Mouse (Mus musculus) cerebellum, adult 9-10 months (tissue): ENCODE measurements around the gene Gm49387.

Source experiments
- DNase-seq: peaks from one replicate; pipeline ENCODE4 v3.0.0; 2022

Gm49387 gene

DNA sequence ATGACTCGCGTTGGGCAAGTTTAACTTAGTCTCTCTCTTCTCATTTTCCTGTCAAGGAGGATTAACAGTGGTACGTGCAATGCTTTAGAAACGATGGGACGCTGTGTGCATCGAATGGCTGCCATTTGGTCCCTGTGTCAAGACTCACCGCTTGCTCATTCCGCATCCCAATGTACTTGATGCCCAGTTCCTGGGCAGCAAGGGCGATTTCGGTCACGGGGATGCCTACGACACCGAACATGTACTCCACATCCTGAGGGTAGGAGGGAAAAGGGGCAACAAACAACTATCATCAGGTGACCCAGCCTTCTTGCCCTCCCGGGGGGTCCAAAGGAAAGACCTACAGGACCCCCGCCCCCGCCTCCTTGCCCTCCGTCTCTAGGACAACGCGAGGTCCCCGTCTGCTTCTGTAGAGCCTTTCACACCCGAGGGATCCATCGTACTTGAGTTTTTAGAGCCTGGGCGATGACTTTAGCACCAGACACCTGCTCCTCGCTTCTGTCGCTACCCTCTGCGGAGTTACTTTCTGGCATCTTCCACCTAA, at the start of gene Gm49387:
Gene Gm49387 (minus strand): TSS at position 533 of the 544 bp plus-strand sequence.
- no peak for DNase-seq

GRCm38 (mm10) chr14:31686231-31686630, 45.6 kb upstream of the Gm49387 start:
- DNase-seq, result no peak

DNA sequence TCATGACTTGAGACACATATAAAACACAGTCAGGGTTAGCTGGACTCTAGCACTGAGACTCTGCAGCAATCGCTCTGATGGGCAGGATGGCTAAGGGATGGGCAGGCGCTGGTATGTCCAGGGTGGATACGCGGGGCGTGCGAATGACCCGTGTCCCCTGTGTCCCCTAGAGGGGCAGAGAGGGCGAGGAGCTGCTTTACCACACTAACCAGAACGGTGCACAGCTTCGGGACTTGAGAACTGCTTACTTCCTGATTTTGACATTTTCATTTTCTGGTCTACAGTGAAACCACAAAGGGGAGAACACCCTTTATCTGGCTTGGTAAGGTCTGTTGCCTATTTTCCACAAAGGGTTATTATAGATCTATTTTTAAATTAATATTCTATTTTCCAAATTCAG, 45.0 kb upstream of the Gm49387 start:
- DNase-seq, result no peak

DNA sequence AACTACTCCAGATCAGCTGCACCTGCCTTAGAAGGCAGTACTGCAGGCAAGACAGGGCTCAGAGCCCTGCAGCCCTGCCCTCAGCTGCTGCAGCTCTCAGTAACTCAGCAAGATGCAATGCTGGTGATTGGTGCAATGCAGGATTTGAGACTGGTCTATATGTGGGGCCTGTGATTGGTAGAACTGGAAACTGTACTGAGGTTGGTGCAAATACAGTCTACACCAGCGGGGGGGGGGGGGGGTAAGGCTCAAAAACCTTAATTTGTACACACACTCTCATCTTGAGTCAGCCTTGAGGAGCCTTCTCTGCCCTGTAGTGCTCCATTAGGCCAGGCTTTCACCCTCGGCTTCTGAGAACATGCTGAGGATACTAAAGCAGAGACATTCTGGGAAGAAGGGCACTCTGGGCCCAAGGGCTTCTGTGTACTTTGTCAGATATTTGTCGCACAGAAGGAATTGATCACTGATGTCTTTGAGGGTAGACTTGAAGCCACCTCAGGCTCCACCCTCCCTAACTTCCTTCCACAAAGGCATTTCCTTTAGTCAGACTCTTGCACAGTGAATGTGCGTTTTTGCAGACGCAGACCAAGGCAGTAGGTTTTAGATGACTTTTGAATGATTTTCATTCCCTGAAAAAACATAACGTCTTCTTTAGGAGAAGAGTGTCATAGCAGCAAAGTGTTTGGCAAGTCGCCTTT, 43.8 kb upstream of the Gm49387 start:
- no peak for DNase-seq

DNA sequence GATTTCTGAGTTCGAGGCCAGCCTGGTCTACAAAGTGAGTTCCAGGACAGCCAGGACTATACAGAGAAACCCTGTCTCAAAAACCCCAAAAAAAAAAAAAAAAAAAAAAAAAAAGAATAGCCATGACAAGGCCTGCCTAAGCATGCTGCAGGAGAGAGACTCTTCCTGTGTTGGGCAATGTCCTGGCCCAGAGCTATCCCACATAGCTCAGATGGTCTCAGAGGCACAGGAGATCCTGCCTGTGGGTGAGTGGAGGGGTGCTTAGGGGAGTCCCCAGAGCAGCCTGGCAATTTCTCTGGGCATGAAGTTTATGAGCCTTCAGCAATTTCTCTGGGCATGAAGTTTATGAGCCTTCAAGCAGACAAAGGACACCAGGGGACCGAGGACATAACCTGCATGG, 42.9 kb upstream of the Gm49387 start:
- no peak for DNase-seq

GRCm38 (mm10) chr14:31681931-31682555, 41.4 kb upstream of the Gm49387 start:
- DNase-seq, result no peak

- no peak for DNase-seq
These were observed 40.6 kb upstream of the Gm49387 start for GRCm38 (mm10) chr14:31681291-31681690.

GRCm38 (mm10) chr14:31680656-31681055, 40.0 kb upstream of the Gm49387 start:
- DNase-seq, result no peak

DNA sequence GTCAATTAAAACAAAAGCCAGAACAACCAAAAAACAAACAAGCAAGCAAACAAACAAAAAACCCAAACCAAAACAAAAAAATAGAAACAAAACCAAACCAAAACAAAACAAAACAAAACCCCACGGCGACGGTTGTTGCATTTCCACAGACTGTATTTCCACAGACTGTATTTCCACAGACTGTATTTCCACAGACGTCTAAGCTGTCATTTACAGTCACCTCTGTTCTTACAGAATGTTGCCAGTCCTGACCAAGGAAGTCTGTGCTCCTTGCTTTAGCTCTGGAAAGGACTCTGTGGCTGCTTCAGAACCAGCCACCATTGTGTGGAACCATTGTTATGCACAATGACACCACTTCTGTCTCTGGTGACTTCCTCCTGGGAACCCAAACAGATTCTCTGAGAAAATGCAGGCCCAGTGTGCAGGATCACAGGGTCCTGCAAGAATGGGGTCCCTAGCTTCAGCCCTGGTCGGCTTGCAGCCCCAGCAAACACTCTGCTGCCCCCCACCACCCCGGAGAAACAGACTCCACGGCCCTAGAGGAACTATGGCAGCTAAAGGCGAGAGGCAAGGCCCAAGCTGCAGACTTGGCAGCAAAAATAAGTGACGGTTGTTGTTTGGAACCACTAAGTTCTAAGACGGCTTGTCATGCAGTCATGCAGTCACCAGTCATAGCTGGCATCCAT, 31.1 kb upstream of the Gm49387 start:
- DNase-seq, result no peak

- no peak for DNase-seq
These were observed 29.2 kb upstream of the Gm49387 start for GRCm38 (mm10) chr14:31669642-31670490.

DNA sequence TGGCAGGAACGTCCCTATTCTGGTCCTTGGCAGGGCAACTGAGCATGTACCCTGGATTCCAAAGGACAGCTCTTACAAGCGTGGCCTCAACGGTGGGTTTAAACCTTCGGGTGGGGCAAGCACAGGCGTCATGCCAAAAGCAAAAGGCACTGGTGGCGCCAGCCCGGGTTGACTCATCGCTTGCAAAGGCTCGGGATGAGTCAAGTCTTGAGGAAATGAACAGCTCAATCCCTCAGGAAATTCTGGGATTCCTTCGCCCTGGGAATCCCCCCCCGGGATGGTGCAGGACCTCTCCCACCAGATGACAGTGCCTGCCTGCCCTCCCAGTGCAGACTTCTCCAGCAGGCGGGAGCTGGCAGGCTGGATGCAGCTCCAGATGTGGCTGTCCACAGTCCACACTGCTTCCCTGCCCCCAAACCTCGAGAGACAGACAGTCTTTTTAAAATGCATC, 28.5 kb upstream of the Gm49387 start:
- DNase-seq, result peak; percentile 52

DNA sequence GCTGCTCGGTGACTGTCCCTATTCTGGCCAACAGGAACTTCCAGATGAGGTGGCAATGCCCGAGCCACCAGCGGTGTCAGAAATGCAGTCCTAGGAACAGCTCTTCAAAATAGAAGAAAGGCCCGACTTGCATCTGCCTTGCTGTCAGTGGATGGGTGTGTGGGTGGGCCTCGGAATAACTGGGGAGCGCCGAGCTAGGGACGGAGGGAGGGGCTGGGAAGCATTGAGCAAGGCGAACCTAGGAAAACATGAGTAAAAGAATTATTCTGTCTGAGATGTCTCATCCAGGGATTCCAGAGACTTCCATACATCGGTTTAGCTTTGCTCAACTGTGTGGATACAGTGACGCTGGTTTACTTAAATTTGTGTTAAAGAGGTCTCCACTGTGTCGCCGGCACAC, 27.6 kb upstream of the Gm49387 start:
- DNase-seq, result no peak

DNA sequence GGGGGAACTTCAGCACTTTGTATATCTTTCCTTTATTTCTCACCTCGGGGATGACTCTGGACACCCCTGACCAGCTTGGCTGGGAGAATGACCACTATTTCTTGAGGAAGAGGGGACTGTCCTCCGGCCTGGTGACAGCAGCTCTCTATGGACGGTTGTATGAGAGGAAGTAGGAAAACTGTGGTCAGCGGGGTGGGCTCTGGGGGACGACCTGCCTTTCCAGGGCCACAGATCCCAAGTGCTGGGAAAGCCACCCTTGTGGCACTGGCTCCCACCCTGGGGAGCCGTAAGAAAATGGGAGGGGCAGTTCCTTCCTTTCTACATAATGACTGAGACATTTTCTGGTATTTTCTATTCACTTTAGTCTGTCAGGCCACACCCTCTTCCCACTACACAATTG, 27.1 kb upstream of the Gm49387 start:
- DNase-seq, result no peak

DNA sequence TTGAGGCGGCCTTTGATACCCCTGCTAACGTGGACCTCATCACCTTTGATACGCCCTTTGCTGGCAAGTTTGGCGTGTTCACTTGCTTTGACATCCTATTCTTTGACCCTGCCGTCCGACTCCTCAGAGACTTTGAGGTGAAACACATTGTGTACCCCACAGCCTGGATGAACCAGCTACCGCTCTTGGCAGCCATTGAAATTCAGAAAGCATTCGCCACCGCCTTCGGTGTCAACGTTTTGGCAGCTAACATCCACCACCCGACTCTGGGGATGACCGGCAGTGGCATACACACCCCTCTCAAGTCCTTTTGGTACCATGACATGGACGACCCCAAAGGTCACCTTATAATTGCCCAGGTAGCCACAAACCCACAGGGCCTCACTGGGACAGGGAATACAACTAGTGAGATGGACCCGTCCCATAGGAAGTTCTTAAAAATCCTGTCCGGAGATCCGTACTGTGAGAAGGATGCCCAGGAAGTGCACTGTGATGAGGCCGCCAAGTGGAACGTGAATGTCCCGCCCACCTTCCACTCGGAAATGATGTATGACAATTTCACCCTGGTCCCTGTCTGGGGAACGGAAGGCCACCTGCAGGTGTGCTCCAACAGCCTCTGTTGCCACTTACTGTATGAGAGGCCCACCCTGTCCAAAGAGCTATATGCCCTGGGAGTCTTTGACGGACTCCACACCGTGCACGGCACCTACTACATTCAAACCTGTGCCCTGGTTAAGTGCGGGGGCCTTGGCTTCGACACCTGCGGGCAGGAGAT, 26.4 kb upstream of the Gm49387 start:
- no peak for DNase-seq

GRCm38 (mm10) chr14:31665566-31665940, 24.9 kb upstream of the Gm49387 start:
- DNase-seq, result no peak

GRCm38 (mm10) chr14:31664903-31665565, 24.4 kb upstream of the Gm49387 start:
- DNase-seq, result no peak

DNA sequence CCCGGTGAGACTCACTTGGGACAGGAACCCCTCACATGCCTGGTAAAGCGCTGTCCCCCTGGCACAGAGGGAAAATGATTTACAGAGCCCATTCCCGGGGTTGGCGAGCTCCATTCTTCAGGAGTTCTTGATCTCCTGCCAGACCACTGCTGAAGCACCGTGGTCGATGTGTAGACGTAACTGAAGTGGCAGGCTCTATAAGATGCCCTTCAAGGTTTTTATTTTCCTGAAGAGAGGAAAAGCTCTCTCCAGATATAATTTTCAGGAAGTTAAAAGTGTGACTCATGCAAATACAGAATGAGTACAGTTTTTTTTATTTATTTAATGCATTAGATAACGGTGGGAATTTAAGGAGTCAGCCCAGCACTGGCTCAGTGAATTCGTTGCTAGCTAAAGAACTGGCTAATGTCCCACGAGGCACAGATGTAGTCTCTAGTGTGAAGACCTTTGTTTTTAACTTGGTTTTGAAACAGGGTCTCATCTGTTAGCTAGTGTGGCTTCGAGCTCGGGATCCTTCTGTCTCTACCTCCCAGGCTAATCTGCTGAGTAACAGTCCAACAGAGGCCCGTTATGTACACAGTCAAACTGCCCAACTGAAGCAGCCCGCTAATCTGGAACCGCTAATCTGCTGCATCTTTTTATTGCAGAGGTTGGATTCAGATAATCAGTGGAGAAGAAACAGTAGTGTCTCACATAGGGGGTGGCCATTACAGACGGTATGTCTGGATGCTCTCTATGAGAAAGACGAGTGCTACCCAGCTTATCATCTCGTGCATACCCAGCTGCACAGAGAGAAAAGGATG, 23.6 kb upstream of the Gm49387 start:
- DNase-seq, result no peak

DNA sequence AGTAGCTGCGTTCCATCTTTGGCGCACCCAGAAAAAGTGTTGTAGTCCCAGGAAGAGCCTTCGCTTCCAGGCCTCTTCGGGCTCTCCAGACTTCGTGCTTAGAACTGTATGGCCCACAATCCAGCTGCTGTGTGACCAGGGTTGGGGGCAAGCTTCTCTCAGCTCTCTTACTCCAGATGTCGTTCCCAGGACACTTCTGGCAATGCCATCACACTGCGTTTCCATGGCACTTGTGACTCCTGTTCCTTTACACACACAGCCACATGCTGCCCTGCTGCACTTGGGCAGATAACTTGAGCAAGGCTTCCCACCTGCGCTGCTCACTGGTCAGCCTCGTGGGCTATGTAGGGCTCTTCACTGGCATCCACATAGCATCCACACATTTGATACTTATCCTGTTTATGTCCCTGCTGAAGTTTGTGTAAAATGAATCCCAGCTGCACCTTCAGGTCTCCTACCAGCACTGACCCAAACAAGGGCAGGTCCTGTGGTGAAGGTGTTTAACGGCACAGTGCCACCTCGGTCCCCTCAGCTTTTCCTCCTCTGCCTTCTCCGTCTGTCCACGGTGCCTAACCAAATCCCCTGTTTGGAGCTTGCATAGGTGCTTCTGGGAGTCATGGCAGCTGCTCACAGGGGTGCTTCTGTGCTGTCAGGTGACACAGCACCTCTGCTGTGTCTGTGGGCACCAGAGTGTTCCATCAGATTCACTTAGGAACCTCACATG, 22.9 kb upstream of the Gm49387 start:
- DNase-seq, result no peak

GRCm38 (mm10) chr14:31662555-31663211, 22.0 kb upstream of the Gm49387 start:
- DNase-seq, result peak; percentile 55
